Mouse (Mus musculus): ENCODE results near the gene Cfap52.
A peak's percentile ranks its signal among the peaks of the same experiment; 100 is the strongest.

Gene Cfap52

GRCm38 (mm10) chr11:67926348-67927055 is 38.9 kb downstream of the Cfap52 start:
- DNase-seq (ENCODE audit: low read depth, low spot score) = no peak

GRCm38 (mm10) chr11:67925000-67925399 is 40.5 kb downstream of the Cfap52 start:
- DNase-seq (ENCODE audit: low read depth, low spot score) = no peak

DNA sequence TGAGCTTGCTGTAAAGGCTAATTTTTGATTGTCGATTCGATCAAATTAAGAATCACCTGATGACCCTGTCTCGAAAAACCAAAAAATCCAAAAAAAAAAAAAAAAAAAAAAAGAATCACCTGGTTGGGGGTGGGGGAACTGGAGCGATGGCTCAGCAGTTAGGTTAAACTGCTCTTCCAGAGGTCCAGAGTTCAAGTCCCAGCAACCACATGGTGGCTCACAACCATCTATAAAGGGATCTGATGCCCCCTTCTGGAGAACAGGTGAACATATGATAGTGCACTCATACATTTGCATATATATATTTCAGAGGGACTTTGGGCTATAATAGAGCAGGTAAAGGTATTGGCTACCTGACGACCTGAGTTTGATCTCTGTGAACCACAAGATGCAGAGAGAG is 41.7 kb downstream of the Cfap52 start:
- no peak for DNase-seq (ENCODE audit: low read depth, low spot score)

- no peak for DNase-seq (ENCODE audit: low read depth, low spot score)
Measured at GRCm38 (mm10) chr11:67922755-67923125, 42.7 kb downstream of the Cfap52 start.

- DNase-seq (ENCODE audit: low read depth, low spot score) = no peak
Measured at GRCm38 (mm10) chr11:67921827-67922754, 43.4 kb downstream of the Cfap52 start, which contains the start of gene Usp43. Usp43 (minus strand) TSS chr11:67922153.

- DNase-seq (ENCODE audit: low read depth, low spot score) = no peak
Measured at GRCm38 (mm10) chr11:67921091-67921826, 44.2 kb downstream of the Cfap52 start.

GRCm38 (mm10) chr11:67920226-67920960 is 45.1 kb downstream of the Cfap52 start:
- DNase-seq (ENCODE audit: low read depth, low spot score) = no peak

DNA sequence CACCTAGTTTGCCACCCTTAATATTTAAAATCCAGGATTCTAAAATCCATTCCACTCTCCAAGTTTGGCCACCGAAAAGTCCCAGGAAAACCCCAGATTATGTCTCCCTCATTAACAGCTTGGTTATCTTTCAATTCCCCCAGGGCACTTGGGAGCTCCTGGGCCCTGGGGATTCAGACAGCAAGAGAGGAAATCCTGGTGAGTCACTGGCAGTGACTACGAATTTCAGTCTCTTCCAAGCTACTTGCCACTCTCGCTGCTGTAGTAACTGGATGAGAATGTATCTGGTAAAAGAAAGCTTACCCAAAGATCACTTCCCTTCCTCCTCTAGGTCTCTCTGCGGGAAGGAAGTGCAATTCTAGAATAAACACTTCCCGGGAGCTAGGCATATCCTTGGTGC is 45.9 kb downstream of the Cfap52 start:
- no peak for DNase-seq (ENCODE audit: low read depth, low spot score)

DNA sequence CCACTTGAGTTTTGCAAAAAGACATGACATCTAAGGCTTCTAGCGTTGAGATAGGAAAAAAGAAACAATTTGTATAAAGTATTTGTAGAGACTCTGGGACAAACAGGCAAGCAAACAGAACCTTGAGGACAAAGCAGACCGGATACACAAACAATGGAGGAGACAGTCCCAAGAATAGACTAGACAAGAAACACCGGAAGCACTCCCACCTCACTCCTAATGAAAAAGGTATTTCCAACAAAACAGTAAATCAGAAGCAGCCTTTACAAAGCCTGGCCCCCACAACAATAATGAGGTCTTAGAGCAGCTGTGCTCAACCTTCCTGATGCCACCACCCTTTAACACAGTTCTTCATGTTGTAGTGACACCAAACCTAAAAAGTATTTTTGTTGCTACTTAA is 48.3 kb downstream of the Cfap52 start:
- no peak for DNase-seq (ENCODE audit: low read depth, low spot score)

DNA sequence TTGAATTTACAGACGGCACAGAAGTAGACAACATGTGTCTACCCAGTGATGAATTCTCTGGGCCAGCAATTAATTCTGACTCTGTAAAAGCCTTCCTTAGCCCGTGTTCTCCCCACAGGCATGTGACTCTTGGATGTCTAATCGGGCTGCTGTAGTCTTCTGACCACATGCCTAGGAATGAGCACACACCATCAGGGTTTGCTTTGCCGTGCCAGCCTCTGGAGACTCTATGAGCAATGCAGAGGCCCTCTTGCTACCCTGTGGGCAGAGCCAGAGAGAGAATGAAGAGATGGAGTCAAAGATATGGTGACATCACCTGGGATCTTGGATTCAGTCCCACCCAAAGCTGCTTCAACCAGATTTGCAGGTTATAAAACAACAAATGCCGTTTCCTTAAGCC is 54.4 kb downstream of the Cfap52 start:
- DNase-seq (ENCODE audit: low read depth, low spot score) = no peak

- no peak for DNase-seq (ENCODE audit: low read depth, low spot score)
Measured at GRCm38 (mm10) chr11:67903756-67904155, 61.7 kb downstream of the Cfap52 start.

- DNase-seq (ENCODE audit: low read depth, low spot score) = no peak
Measured at GRCm38 (mm10) chr11:67897064-67897560, 68.3 kb downstream of the Cfap52 start.

- no peak for DNase-seq (ENCODE audit: low read depth, low spot score)
Measured at GRCm38 (mm10) chr11:67895641-67896040, 69.8 kb downstream of the Cfap52 start.

- peak; percentile 66 for DNase-seq (ENCODE audit: low read depth, low spot score)
Measured at GRCm38 (mm10) chr11:67888521-67888920, 76.9 kb downstream of the Cfap52 start.

DNA sequence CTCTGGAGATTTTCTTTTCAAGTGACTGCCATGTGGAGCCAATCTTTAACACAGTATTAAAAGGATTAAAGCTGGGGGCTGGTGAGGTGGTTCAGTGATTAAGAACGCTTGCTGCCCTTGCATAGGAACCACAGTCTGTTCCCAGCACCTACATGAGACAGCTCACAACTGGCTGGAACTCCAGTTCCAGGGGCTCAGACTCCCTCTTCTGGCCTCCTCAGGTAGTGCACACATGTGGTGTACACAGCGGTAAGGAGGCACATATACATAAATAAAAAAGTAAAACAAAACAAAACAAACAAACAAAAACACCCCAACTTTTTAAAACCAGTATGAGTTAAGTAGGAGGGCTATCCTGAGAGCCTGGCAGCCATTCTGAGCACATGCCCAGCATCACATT is 79.5 kb downstream of the Cfap52 start:
- DNase-seq (ENCODE audit: low read depth, low spot score) = no peak

Data from telencephalon, adult 2 months (tissue).